Mouse (Mus musculus) liver, postnatal 0 days (tissue): ENCODE results near the gene Chat.

Source experiments
- CTCF ChIP-seq: sonication (generic); IDR thresholded peaks from 2 replicates; pipeline ENCODE4 v1.5.1; 2016; ENCODE audit warnings: antibody characterized with exemption, low read depth
- EP300 ChIP-seq: IDR thresholded peaks from 2 replicates; pipeline ENCODE4 v1.6.1; 2016; ENCODE audit warnings: antibody characterized with exemption, low read depth, mild to moderate bottlenecking

DNA sequence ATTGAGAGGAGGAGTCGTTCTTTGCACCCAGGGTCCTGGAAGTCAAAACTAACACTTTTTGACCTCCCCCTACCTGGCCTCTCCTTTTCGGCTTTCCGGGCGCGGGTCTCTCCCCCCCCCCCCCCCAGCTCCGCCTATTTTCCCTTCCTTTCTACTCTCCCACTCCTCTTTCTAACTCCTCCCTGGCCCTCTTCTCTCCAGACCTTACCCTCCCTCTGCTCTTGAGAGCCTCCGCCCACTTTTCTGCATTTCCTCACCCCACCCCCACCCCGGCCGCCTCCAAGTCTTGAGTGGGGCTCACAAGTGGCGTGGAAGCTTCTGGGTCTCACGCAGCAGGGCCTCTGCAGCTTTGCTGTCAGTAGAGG, 301 bp downstream of the Chat start:
- TF ChIP-seq CTCF, result no peak
- TF ChIP-seq EP300, result no peak
